Mouse (Mus musculus) urinary bladder, adult 2 months (tissue): ENCODE results near the gene Slc27a3. TPM values are rescaled to one million over a fixed set of nuclear protein-coding genes. Genes with fewer than 3 reads are reported as not detected.

Experiments
- DNase-seq: peaks from one replicate; pipeline ENCODE4 v3.0.0; 2022; ENCODE audit warnings: low spot score
- polyA plus RNA-seq: library from polyadenylated mRNA; depleted of rRNA; stranded (reverse); fragments of >200 nt; gene quantifications from 2 replicates; pipeline ENCODE4 v1.2.3, GENCODE M21; 2012

The Slc27a3 gene
- polyA plus RNA-seq, 1 experiment: 11.0 TPM

- DNase-seq: no peak
Measured at GRCm38 (mm10) chr3:90391004-90391403, 1.3 kb upstream of the Slc27a3 start.

- DNase-seq: no peak
Measured at GRCm38 (mm10) chr3:90388726-90389510, 820 bp downstream of the Slc27a3 start.

DNA sequence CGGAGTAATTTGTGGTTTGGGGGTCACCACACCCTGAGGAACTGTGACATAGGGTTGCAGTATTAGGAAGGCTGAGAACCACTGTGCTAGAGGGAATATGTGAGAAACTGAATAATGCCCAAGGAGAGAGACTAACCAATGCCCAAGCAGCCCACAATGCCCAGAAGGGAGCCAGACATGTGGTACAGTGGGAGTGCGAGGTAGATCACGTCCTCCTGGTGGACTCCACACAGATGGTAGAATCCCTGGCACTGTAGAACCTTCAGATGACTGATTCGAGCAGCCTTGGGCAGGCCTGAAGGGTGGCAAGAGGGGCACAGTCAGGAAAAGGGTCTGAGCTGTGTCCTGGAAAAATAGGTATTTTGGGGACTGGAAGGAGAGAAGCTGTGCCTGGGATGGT is 1.5 kb downstream of the Slc27a3 start:
- no peak for DNase-seq

GRCm38 (mm10) chr3:90387483-90387882 is 2.3 kb downstream of the Slc27a3 start:
- no peak for DNase-seq

- DNase-seq: no peak
Measured at GRCm38 (mm10) chr3:90386817-90387216, 2.9 kb downstream of the Slc27a3 start.

DNA sequence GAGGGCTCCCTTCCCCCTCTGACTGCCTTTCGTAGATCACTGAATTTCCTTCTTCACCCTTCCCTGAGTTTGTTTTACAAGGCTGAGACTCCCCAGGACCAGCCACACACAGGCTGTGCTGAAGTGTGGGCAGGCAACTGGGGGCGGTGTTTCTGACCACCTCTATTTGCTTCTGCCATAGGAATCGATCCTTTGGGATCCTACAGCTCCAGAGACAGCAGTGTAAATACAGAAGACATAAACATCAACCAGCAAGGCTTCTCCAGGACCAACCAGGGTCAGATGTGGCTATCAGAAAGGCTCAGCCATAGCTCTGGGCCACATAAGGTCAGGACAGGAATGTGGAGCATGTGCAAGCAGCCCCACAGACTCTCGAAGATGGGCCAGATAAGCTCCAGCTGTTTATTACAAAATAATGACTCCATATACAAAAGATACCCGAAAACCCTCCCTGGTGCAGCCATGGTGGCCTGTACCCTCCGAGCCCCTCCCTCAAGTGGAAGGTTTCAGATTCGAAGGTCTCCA is 4.8 kb downstream of the Slc27a3 start:
- no peak for DNase-seq

GRCm38 (mm10) chr3:90383690-90384089 is 6.0 kb downstream of the Slc27a3 start:
- DNase-seq: no peak

GRCm38 (mm10) chr3:90381727-90382126 is 8.0 kb downstream of the Slc27a3 start:
- DNase-seq: no peak

DNA sequence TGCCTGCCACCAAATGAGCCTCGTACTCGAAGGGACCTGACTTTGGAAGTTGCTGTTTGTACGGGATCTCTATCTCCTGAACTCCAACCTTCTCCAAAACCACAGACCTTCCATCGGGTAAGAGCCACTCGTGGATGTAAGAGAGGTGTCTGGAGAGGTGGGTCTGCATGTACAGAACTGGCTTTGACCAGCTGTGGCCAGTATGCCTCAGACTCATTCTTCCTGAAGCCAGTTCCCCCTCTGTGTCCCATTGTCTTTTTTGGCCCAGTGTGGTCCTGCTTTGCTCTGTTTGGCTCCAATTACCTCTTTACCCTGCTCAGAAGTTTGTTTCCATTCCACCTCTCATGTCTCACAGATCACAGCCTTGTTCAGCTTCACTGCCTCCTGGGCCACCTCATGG is 11.2 kb downstream of the Slc27a3 start:
- no peak for DNase-seq

GRCm38 (mm10) chr3:90376247-90376585 is 13.5 kb downstream of the Slc27a3 start:
- DNase-seq: no peak

GRCm38 (mm10) chr3:90375562-90376246 is 14.0 kb downstream of the Slc27a3 start:
- DNase-seq: no peak

DNA sequence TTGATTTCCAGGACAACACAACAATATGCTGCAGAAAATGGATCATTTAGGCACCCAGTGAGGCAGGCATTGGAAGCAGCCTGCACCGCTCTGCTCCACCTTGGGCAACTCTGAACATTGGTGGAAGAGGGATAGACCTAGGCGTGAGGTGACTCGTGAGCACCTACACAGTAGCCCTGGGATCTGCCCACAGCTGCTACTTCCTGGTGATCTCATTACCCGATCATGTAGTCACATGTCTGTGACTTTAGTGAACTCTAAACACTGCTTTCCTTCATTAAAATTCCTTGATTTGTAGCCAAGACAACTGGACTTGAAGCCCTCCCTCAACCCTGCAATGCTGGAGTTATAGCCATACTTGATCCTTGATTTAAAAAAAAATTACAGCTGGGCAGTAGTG is 15.4 kb downstream of the Slc27a3 start:
- no peak for DNase-seq

- no peak for DNase-seq
Measured at GRCm38 (mm10) chr3:90373432-90374028, 16.2 kb downstream of the Slc27a3 start.

- no peak for DNase-seq
Measured at GRCm38 (mm10) chr3:90372817-90373216, 16.9 kb downstream of the Slc27a3 start.

DNA sequence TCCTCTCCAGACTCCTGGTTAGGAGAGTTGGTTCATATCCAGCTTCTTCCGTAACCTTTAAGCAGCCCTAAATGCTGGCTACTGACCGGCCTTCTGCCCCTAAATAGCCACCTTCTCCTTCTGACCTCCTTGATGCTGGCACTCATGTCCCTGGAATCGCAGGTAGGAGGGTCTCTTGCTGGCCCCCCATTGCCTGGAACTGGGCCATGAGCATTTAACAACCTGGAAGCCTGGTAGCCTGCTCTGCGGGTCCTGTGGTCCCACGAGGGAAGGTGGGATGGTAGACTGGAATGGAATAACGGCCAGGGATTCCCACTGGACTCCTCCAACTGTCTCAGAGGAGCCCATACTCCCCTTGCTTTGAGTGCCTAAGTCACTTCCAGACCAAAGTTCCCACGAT is 17.9 kb downstream of the Slc27a3 start:
- no peak for DNase-seq

GRCm38 (mm10) chr3:90369041-90369440 is 20.7 kb downstream of the Slc27a3 start:
- no peak for DNase-seq

GRCm38 (mm10) chr3:90367001-90367632 is 22.6 kb downstream of the Slc27a3 start:
- DNase-seq: no peak

DNA sequence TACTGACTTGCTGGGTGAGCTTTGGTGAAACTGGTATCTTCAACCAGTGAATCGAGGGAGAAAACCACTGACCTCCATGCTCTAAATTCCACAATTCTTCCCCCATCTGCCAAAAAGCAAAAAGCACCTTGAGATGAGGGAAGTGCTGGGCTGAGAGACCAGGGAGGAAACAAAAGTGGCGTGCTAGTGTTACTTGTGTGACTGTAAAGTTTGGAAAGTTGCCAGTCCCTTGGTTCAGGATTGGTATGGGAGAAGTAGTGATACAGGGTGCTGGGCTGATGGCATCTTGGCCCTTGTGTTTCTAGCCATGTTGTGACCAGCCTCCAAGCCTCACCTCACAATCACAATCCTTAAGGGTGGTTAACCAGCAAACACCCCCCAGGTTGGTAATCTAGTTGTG is 27.4 kb downstream of the Slc27a3 start:
- DNase-seq: no peak

DNA sequence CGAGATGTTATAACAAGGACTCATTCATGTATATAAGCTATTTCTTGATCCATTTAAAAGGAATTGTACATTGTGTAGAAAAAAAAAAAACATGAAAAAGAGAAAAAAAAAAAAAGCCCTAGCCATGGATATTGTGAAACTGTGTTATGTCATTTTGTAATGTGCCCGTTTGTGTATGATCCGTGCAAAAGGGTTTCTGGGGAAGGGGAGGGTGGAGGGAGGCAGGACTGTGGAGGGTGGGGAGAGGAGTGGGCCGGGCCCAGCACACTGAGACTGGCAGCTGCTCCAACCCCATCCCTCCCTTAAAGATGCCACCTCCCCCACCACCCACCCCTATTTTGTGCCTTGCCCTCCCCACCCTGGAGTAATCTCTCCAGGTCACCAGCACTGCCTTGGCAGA is 28.3 kb downstream of the Slc27a3 start:
- no peak for DNase-seq

DNA sequence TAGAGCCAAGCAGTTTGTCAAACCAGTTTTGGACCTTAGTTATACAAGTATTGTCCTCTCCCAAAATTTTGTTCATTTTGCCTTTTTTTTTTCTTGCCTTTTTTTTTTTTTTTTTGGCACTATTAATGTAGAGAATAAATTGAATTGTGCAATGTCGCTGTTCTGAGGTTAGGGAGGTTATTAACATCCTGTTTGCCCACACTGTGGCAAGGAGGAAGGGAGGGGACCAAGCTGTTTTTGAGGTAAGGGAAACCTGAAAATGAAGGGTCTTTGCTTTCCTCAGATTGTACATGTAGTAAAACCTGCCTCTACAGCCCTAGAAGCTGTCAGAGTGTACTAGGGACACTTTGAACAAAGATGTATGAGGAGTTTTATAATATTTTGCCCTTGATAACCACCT is 30.5 kb downstream of the Slc27a3 start:
- no peak for DNase-seq

DNA sequence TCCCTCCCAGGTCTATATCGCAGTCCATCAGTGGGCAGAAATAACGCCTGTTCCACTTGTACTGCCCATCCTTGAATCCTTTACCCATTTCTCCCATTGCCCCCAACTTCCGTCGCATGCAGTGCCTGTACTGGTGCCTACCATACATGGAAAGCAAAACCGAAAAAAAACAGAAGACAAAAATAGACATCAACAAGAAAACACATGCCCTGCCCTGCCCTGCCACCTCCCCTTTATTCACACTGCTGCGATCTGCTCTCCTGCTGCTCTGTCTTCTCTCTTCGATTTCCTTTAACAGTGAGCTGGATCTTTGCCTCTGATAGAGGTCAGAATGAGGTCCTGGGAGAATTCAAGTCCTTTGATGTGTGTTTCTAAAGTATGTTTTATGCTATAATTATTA is 31.8 kb downstream of the Slc27a3 start:
- DNase-seq: no peak

DNA sequence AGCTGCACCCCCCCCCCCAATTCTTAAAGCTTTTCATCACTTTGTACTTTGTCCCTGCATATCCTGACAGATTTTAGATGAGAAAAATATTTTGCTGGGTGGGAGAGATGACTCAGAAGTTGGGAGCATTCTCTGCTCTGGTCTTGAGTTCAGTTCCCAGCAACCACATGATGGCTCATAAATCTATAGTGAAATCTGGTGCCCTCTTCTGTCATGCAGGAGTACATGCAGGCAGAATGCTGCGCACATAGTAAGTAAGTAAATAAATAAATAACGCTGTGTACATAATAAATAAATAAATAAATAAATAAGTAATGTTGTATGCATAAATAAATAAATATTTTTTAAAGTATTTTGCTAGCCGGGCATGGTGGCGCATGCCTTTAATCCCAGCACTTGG is 41.9 kb downstream of the Slc27a3 start:
- no peak for DNase-seq
